Mouse (Mus musculus) CH12.LX (cell line): ENCODE measurements around the gene 6330409D20Rik. TPM values are rescaled to one million over a fixed set of nuclear protein-coding genes. Genes with fewer than 3 reads are reported as not detected.

Experiments used
- DNase-seq: peaks from one replicate; pipeline ENCODE4 v3.0.0-alpha.2; 2013; ENCODE audit errors: extremely low read depth
- H3K27ac ChIP-seq: 2 replicates; pipeline ENCODE4 v1.5.1; 2012; ENCODE audit warnings: low read depth, mild to moderate bottlenecking, control low read depth, moderate library complexity; ENCODE audit not compliant: insufficient read depth
- H3K27me3 ChIP-seq: replicated peaks from 2 replicates; pipeline ENCODE3; 2012; ENCODE audit warnings: inconsistent platforms
- H3K36me3 ChIP-seq, 2 experiments: replicated peaks in 1 of 2; 2 replicates each; pipeline versions ENCODE3 to v1.6.1; 2012; ENCODE audit warnings: inconsistent platforms in 1 of 2, low read length in 1 of 2, mild to moderate bottlenecking in 1 of 2, mixed read lengths in 1 of 2, moderate library complexity in 1 of 2; ENCODE audit not compliant: control insufficient read depth in 1 of 2, insufficient read depth in 1 of 2
- H3K4me1 ChIP-seq, 2 experiments: 2 replicates each; pipeline ENCODE4 v1.6.1; 2012; ENCODE audit warnings: inconsistent platforms in 1 of 2, moderate library complexity in 1 of 2; ENCODE audit not compliant: insufficient read depth in 2 of 2, control insufficient read depth in 1 of 2
- H3K4me2 ChIP-seq: 2 replicates; pipeline ENCODE4 v1.6.1; 2012; ENCODE audit warnings: low read depth, mild to moderate bottlenecking, control low read depth; ENCODE audit not compliant: poor library complexity, insufficient read depth, severe bottlenecking
- H3K4me3 ChIP-seq, 3 experiments: fragments of 150-350 bp in 1 of 3; sonication (generic) in 1 of 3; replicated peaks in 1 of 3; 2 replicates each; pipeline versions ENCODE3 to v1.5.1; 2011 to 2012; ENCODE audit warnings: low read depth in 2 of 3, low read length in 2 of 3, mild to moderate bottlenecking in 2 of 3, moderate library complexity in 2 of 3, control low read depth in 1 of 3, improper control_type of control experiment in 1 of 3, inconsistent platforms in 1 of 3, mixed read lengths in 1 of 3; ENCODE audit not compliant: poor library complexity in 1 of 3
- H3K79me2 ChIP-seq: replicated peaks from 2 replicates; pipeline ENCODE4 v1.6.1; 2012; ENCODE audit warnings: mild to moderate bottlenecking, moderate library complexity; ENCODE audit not compliant: control insufficient read depth, poor library complexity, insufficient read depth, severe bottlenecking; ENCODE audit errors: extremely low read depth
- H3K9ac ChIP-seq: 2 replicates; pipeline ENCODE4 v1.6.1; 2012; ENCODE audit warnings: low read depth, mild to moderate bottlenecking, control low read depth, moderate library complexity; ENCODE audit not compliant: insufficient read depth
- H3K9me3 ChIP-seq: replicated peaks from 2 replicates; pipeline ENCODE3; 2012; ENCODE audit warnings: low read length, inconsistent platforms, mixed read lengths
- CHD1 ChIP-seq: IDR thresholded peaks from 2 replicates; pipeline ENCODE4 v1.6.1; 2012; ENCODE audit warnings: low read depth, low read length, improper control_type of control experiment, inconsistent platforms
- CTCF ChIP-seq, 2 experiments: IDR thresholded peaks in 1 of 2; conservative IDR thresholded peaks in 1 of 2; 2 replicates each; pipeline ENCODE4 v1.5.1; 2011 to 2012; ENCODE audit warnings: low read depth in 2 of 2, low read length in 2 of 2, improper control_type of control experiment in 1 of 2, inconsistent platforms in 1 of 2, mild to moderate bottlenecking in 1 of 2, moderate library complexity in 1 of 2
- E2F4 ChIP-seq: IDR thresholded peaks from 2 replicates; pipeline ENCODE4 v1.6.1; 2011; ENCODE audit warnings: low read depth, low read length, improper control_type of control experiment; ENCODE audit not compliant: insufficient replicate concordance
- ELF1 ChIP-seq: IDR thresholded peaks from 2 replicates; pipeline ENCODE4 v1.6.1; 2014; ENCODE audit warnings: low read depth, mild to moderate bottlenecking, inconsistent platforms, low read length, improper control_type of control experiment
- EP300 ChIP-seq: IDR thresholded peaks from 2 replicates; pipeline ENCODE4 v1.6.1; 2011; ENCODE audit warnings: low read length, improper control_type of control experiment
- ETS1 ChIP-seq: conservative IDR thresholded peaks from 2 replicates; pipeline ENCODE4 v1.6.1; 2012; ENCODE audit warnings: low read depth, mild to moderate bottlenecking, inconsistent platforms, low read length, improper control_type of control experiment, moderate library complexity
- GABPA ChIP-seq: IDR thresholded peaks from 2 replicates; pipeline ENCODE4 v1.6.1; 2012; ENCODE audit warnings: low read depth, low read length, improper control_type of control experiment, inconsistent platforms; ENCODE audit not compliant: insufficient replicate concordance
- IRF4 ChIP-seq: IDR thresholded peaks from 2 replicates; pipeline ENCODE4 v1.6.1; 2014; ENCODE audit warnings: low read depth, mild to moderate bottlenecking, inconsistent platforms, low read length, improper control_type of control experiment
- JUN ChIP-seq: IDR thresholded peaks from 2 replicates; pipeline ENCODE4 v1.6.1; 2011; ENCODE audit warnings: low read depth, mild to moderate bottlenecking, low read length, improper control_type of control experiment, moderate library complexity; ENCODE audit not compliant: insufficient read depth
- JUND ChIP-seq: conservative IDR thresholded peaks from 2 replicates; pipeline ENCODE4 v1.6.1; 2011; ENCODE audit warnings: low read depth, low read length, improper control_type of control experiment
- KAT2A ChIP-seq: IDR thresholded peaks from 2 replicates; pipeline ENCODE4 v1.6.1; 2012; ENCODE audit warnings: low read length, improper control_type of control experiment, inconsistent platforms; ENCODE audit not compliant: insufficient replicate concordance
- MAFK ChIP-seq: IDR thresholded peaks from 2 replicates; pipeline ENCODE4 v1.6.1; 2011; ENCODE audit warnings: low read length, improper control_type of control experiment; ENCODE audit not compliant: insufficient replicate concordance
- MAX ChIP-seq: IDR thresholded peaks from 2 replicates; pipeline ENCODE4 v1.6.1; 2011; ENCODE audit warnings: low read length, improper control_type of control experiment
- MAZ ChIP-seq: IDR thresholded peaks from 2 replicates; pipeline ENCODE4 v1.6.1; 2012; ENCODE audit warnings: low read depth, mild to moderate bottlenecking, inconsistent platforms, low read length, improper control_type of control experiment, moderate library complexity
- MEF2A ChIP-seq: IDR thresholded peaks from 2 replicates; pipeline ENCODE4 v1.6.1; 2014; ENCODE audit warnings: low read depth, mild to moderate bottlenecking, inconsistent platforms, low read length, improper control_type of control experiment, borderline replicate concordance
- MYC ChIP-seq: IDR thresholded peaks from 2 replicates; pipeline ENCODE4 v1.6.1; 2011; ENCODE audit warnings: low read depth, mild to moderate bottlenecking, improper control_type of control experiment, low read length
- NELFE ChIP-seq: IDR thresholded peaks from 2 replicates; pipeline ENCODE4 v1.6.1; 2011; ENCODE audit warnings: low read depth, low read length, improper control_type of control experiment
- NRF1 ChIP-seq: IDR thresholded peaks from 2 replicates; pipeline ENCODE4 v1.6.1; 2014; ENCODE audit warnings: low read depth, mild to moderate bottlenecking, inconsistent platforms, low read length, improper control_type of control experiment, moderate library complexity
- PAX5 ChIP-seq: IDR thresholded peaks from 2 replicates; pipeline ENCODE4 v1.6.1; 2012; ENCODE audit warnings: low read length, inconsistent platforms, mixed read lengths
- POLR2A ChIP-seq: IDR thresholded peaks from 2 replicates; pipeline ENCODE4 v1.6.1; 2011; ENCODE audit warnings: low read depth, mild to moderate bottlenecking, improper control_type of control experiment, low read length
- RAD21 ChIP-seq: IDR thresholded peaks from 2 replicates; pipeline ENCODE4 v1.6.1; 2011; ENCODE audit warnings: low read depth, mild to moderate bottlenecking, low read length, improper control_type of control experiment, moderate library complexity
- RCOR1 ChIP-seq: conservative IDR thresholded peaks from 2 replicates; pipeline ENCODE4 v1.6.1; 2012; ENCODE audit warnings: low read depth, mild to moderate bottlenecking, inconsistent platforms, low read length, improper control_type of control experiment
- SIN3A ChIP-seq: IDR thresholded peaks from 2 replicates; pipeline ENCODE4 v1.6.1; 2012; ENCODE audit warnings: low read length, improper control_type of control experiment, inconsistent platforms
- SMC3 ChIP-seq: IDR thresholded peaks from 2 replicates; pipeline ENCODE4 v1.6.1; 2011; ENCODE audit warnings: low read depth, low read length, improper control_type of control experiment
- TBP ChIP-seq: conservative IDR thresholded peaks from 2 replicates; pipeline ENCODE4 v1.6.1; 2011; ENCODE audit warnings: low read depth, low read length, improper control_type of control experiment
- TCF12 ChIP-seq: IDR thresholded peaks from 2 replicates; pipeline ENCODE4 v1.6.1; 2014; ENCODE audit warnings: low read depth, mild to moderate bottlenecking, inconsistent platforms, low read length, improper control_type of control experiment
- USF1 ChIP-seq: IDR thresholded peaks from 2 replicates; pipeline ENCODE4 v1.6.1; 2014; ENCODE audit warnings: low read depth, mild to moderate bottlenecking, inconsistent platforms, low read length, improper control_type of control experiment
- USF2 ChIP-seq: conservative IDR thresholded peaks from 2 replicates; pipeline ENCODE4 v1.6.1; 2011; ENCODE audit warnings: low read depth, low read length, improper control_type of control experiment
- ZC3H11A ChIP-seq: IDR thresholded peaks from 2 replicates; pipeline ENCODE4 v1.6.1; 2012; ENCODE audit warnings: low read depth, mild to moderate bottlenecking, inconsistent platforms, low read length, improper control_type of control experiment
- ZMIZ1 ChIP-seq: IDR thresholded peaks from 2 replicates; pipeline ENCODE4 v1.6.1; 2012; ENCODE audit warnings: low read depth, mild to moderate bottlenecking, inconsistent platforms, low read length, improper control_type of control experiment
- ZNF384 ChIP-seq: IDR thresholded peaks from 2 replicates; pipeline ENCODE4 v1.6.1; 2012; ENCODE audit warnings: low read depth, low read length, improper control_type of control experiment, inconsistent platforms
- dilution Hi-C: fragments of 300-500 bp; cut with MboI; formaldehyde crosslinking; loops from 2 replicates; pipeline ENCODE4 v1.14.3; 2020; ENCODE audit warnings: low sequenced_read_pairs; ENCODE audit not compliant: extremely low pct_unique_long_range_greater_than_20kb, extremely low pct_ligation_motif_present
- in situ Hi-C: fragments of 300-500 bp; cut with MboI; formaldehyde crosslinking; loops from 3 replicates; pipeline ENCODE4 v1.14.3; 2019; ENCODE audit warnings: low sequenced_read_pairs, low pct_ligation_motif_present, low pct_unique_long_range_greater_than_20kb, mixed read lengths
- polyA plus RNA-seq: library from polyadenylated mRNA; unstranded; fragments of >175 nt; gene quantifications from 2 replicates; pipeline ENCODE4 v1.2.1, GENCODE M21; 2012; ENCODE audit warnings: low read depth; ENCODE audit not compliant: insufficient read length
- total RNA-seq, 2 experiments: library from RNA; depleted of rRNA; stranded (reverse); fragments of 300-350 nt in 1 of 2; fragments of >200 nt in 1 of 2; gene quantifications; 2 replicates each; pipeline ENCODE4 v1.2.3; 2012 to 2014

6330409D20Rik gene
- total and polyA plus RNA-seq, 3 experiments, result 0.46 TPM; not detected in 2

- dilution Hi-C loops, result no loop called here
- peak overlapping the region; percentile 90 for H3K9ac ChIP-seq
- TF ChIP-seq RAD21, result no peak
- TF ChIP-seq CTCF (conservative IDR thresholded peaks at IDR 0.05 in 1 of 2, IDR thresholded peaks at IDR 0.05 in 1 of 2; ENCODE audit: low read depth in 2 of 2, low read length in 2 of 2), result no peak
- no peak for TF ChIP-seq ZC3H11A
- no peak for TF ChIP-seq NELFE
- TF ChIP-seq EP300, result no peak
- TF ChIP-seq MAZ, result peak; percentile 40; the same call in 1 of the 2 replicates
- no peak for TF ChIP-seq USF1
- no peak for TF ChIP-seq JUN
- no peak for TF ChIP-seq NRF1
- no peak for TF ChIP-seq E2F4
- TF ChIP-seq MAX, result no peak
- TF ChIP-seq MAFK, result no peak
- TF ChIP-seq POLR2A, result 0 out of 2 replicates have a peak, but pooled peaks have one; percentile 34
- TF ChIP-seq IRF4, result no peak
- TF ChIP-seq SIN3A, result no peak
- no peak for TF ChIP-seq PAX5
- TF ChIP-seq TBP, result no peak
- TF ChIP-seq USF2, result no peak
- TF ChIP-seq CHD1, result no peak
- 0 out of 2 replicates have a peak, but pooled peaks have one; percentile 6 for TF ChIP-seq ETS1
- TF ChIP-seq KAT2A, result no peak
- no peak for TF ChIP-seq SMC3
- no peak for TF ChIP-seq RCOR1
- TF ChIP-seq JUND, result no peak
- TF ChIP-seq MYC, result no peak
- no peak for TF ChIP-seq ZMIZ1
- no peak for TF ChIP-seq ZNF384
- no peak for TF ChIP-seq GABPA
- no peak for TF ChIP-seq TCF12
- no peak for TF ChIP-seq MEF2A
- peak; percentile 33; the same call in 1 of the 2 replicates for TF ChIP-seq ELF1
- TF ChIP-seq, all 38 proteins: peak for 4
- peaks cover 37 to 66% of the 10 kb centered on the region in 2 experiments for H3K4me1 ChIP-seq
- in situ Hi-C loops, result no loop called here
- peak overlapping the region; percentile 61 to 94 (median 84) for H3K4me3 ChIP-seq
- H3K27ac ChIP-seq, result peak overlapping the region; percentile 90
- peak; percentile 59 for DNase-seq
- H3K27me3 ChIP-seq, result no peaks in the 10 kb centered on the region
- peaks cover 14 to 39% of the 10 kb centered on the region in 2 experiments for H3K36me3 ChIP-seq
- H3K4me2 ChIP-seq, result peak overlapping the region; percentile 67
- peaks cover 4% of the 10 kb centered on the region for H3K9me3 ChIP-seq
- peaks cover 27% of the 10 kb centered on the region for H3K79me2 ChIP-seq
These were observed 18.8 kb downstream of the 6330409D20Rik start for GRCm38 (mm10) chr2:32722046-32722445.
